7 mouse cellular contexts compared by ENCODE assay signal in the genomic region with DNA sequence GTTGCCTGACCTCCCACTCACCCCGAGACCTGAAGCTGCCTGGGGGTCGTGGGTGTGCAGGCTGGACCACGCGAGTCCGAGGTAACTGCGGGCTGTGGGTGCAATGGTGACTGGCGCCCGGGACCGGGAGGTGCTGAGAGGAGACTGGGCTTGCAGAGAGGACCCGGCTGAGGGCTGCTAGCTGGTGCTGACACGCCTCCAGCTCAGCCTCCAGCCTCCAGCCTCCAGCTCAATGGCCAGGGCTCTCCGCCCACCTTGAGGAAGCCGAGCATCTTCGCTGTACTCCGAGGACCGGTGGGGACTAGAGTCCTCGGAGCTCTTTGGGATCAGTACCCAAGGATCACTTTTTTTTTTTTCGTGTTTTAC. TPM values are rescaled to one million over a fixed set of nuclear protein-coding genes. Genes with fewer than 3 reads are reported as not detected.
DNase-seq lines count a peak whose midpoint lies in the region; ATAC-seq and TF ChIP-seq lines count a peak whose summit lies in the region.

No protein-coding gene starts in this region.

- WGBS in lung, embryonic 15.5 days, result 1% methylated on average over 18 of the region's 18 CpGs
- WGBS in forebrain, embryonic 13.5 days, result under 1% methylated on average over 18 of the region's 18 CpGs
- WGBS in liver, adult 2 months, result under 1% methylated on average over 18 of the region's 18 CpGs
- under 1% methylated on average over 18 of the region's 18 CpGs for WGBS in stomach, embryonic 15.5 days

- peak overlapping the region; percentile 76 for H3K27ac ChIP-seq in lung, embryonic 15.5 days
- H3K27ac ChIP-seq in forebrain, embryonic 13.5 days, result peak overlapping the region; percentile 77
- H3K27ac ChIP-seq in liver, adult 2 months (replicated peaks; ENCODE audit: insufficient read depth, low read depth, low read length), result peak overlapping the region; percentile 70
- peak overlapping the region; percentile 83 for H3K27ac ChIP-seq in stomach, embryonic 15.5 days

- H3K9me3 ChIP-seq in lung, embryonic 15.5 days, result no peaks in the 10 kb centered on the region
- no peaks in the 10 kb centered on the region for H3K9me3 ChIP-seq in forebrain, embryonic 13.5 days (replicated peaks)
- H3K9me3 ChIP-seq in stomach, embryonic 15.5 days, result no peaks in the 10 kb centered on the region

- H3K4me2 ChIP-seq in lung, embryonic 15.5 days, result peak overlapping the region; percentile 84
- peak overlapping the region; percentile 80 for H3K4me2 ChIP-seq in forebrain, embryonic 13.5 days
- H3K4me2 ChIP-seq in stomach, embryonic 15.5 days, result peak overlapping the region; percentile 95

- no peaks in the 10 kb centered on the region for H3K27me3 ChIP-seq in lung, embryonic 15.5 days
- no peaks in the 10 kb centered on the region for H3K27me3 ChIP-seq in forebrain, embryonic 13.5 days
- no peaks in the 10 kb centered on the region for H3K27me3 ChIP-seq in liver, adult 2 months (ENCODE audit: control insufficient read depth, insufficient read depth, low read length)
- no peaks in the 10 kb centered on the region for H3K27me3 ChIP-seq in stomach, embryonic 15.5 days (replicated peaks)

- H3K36me3 ChIP-seq in lung, embryonic 15.5 days, result no peaks in the 10 kb centered on the region
- no peaks in the 10 kb centered on the region for H3K36me3 ChIP-seq in forebrain, embryonic 13.5 days (ENCODE audit: poor library complexity, severe bottlenecking)
- no peaks in the 10 kb centered on the region for H3K36me3 ChIP-seq in liver, adult 2 months (ENCODE audit: control insufficient read depth, insufficient read depth, low read length)
- H3K36me3 ChIP-seq in stomach, embryonic 15.5 days, result no peaks in the 10 kb centered on the region

- no peak for DNase-seq in lung, postnatal 36 days
- peak; percentile 61 for DNase-seq in brain, adult 2 months (ENCODE audit: low read depth, low spot score)
- DNase-seq in liver, adult 2 months (ENCODE audit: extremely low read depth, low read depth, low spot score), result peak; percentile 26
- no peak for DNase-seq in cerebellum, adult 8-10 months

- peak overlapping the region; percentile 52 for H3K9ac ChIP-seq in lung, embryonic 15.5 days
- peak overlapping the region; percentile 75 for H3K9ac ChIP-seq in forebrain, embryonic 13.5 days
- H3K9ac ChIP-seq in liver, adult 2 months (ENCODE audit: low read depth, low read length), result peak overlapping the region; percentile 76
- H3K9ac ChIP-seq in stomach, embryonic 15.5 days, result peak overlapping the region; percentile 51

- H3K4me1 ChIP-seq in lung, embryonic 15.5 days, result peaks cover 13% of the 10 kb centered on the region
- H3K4me1 ChIP-seq in forebrain, embryonic 13.5 days, result peaks cover 32% of the 10 kb centered on the region
- 0 out of 2 replicates have a peak, but pooled peaks cover 1% of the 10 kb centered on the region for H3K4me1 ChIP-seq in liver, adult 2 months (ENCODE audit: control insufficient read depth, insufficient read depth, low read length)
- H3K4me1 ChIP-seq in stomach, embryonic 15.5 days, result 0 out of 2 replicates have a peak, but pooled peaks cover 8% of the 10 kb centered on the region

- no peaks in the 10 kb centered on the region for H3K79me2 ChIP-seq in liver, adult 2 months (ENCODE audit: control insufficient read depth, insufficient read depth, low read length)

- no peak for TF ChIP-seq CTCF in liver, adult 2 months (IDR thresholded peaks at IDR 0.05; ENCODE audit: low read depth, low read length)

- no peak for TF ChIP-seq POLR2A in liver, adult 2 months (IDR thresholded peaks at IDR 0.05; ENCODE audit: extremely low read depth, insufficient read depth, low read length)

- H3K4me3 ChIP-seq in lung, embryonic 15.5 days, result peak overlapping the region; percentile 71
- H3K4me3 ChIP-seq in forebrain, embryonic 13.5 days, result peak overlapping the region; percentile 61
- peak overlapping the region; percentile 79 for H3K4me3 ChIP-seq in liver, adult 2 months (ENCODE audit: insufficient read depth, low read depth, low read length)
- H3K4me3 ChIP-seq in stomach, embryonic 15.5 days (replicated peaks), result peak overlapping the region; percentile 69

- peak; percentile 74 for ATAC-seq in lung, embryonic 15.5 days (ENCODE audit: borderline replicate concordance, extremely low read depth, low FRiP score, low TSS enrichment)
- peak; percentile 77 for ATAC-seq in forebrain, embryonic 13.5 days
- peak; percentile 61 for ATAC-seq in stomach, embryonic 15.5 days (ENCODE audit: insufficient read depth, low FRiP score, low read depth)

RNA-seq across cellular contexts. Expression of gene Ccdc171, which starts 0.3 kb away (rescaled TPM):
- polyA plus RNA-seq in lung, embryonic 15.5 days (2015; fragmentation: Nextera tagmentation; extraction: Ambion mirVana), result 3.0 and 3.6 TPM in 2 replicates
- 5.5 and 5.7 TPM in 2 replicates for polyA plus RNA-seq in forebrain, embryonic 13.5 days (2015; fragmentation: Nextera tagmentation; extraction: Ambion mirVana)
- 4.4 and 6.8 TPM in 2 replicates for total RNA-seq in liver, adult 2 months (2014; rRNA removed)
- polyA plus RNA-seq in liver, adult 2 months (2012; rRNA removed), result 0.45 and 1.4 TPM in 2 replicates
- polyA plus RNA-seq in stomach, embryonic 15.5 days (2015; fragmentation: Nextera tagmentation; extraction: Ambion mirVana), result 4.8 TPM in 2 replicates

RNA-seq across cellular contexts. Expression of gene Psip1, which starts 39.4 kb away (rescaled TPM):
- polyA plus RNA-seq in lung, embryonic 15.5 days (2015; fragmentation: Nextera tagmentation; extraction: Ambion mirVana), result 113 and 119 TPM in 2 replicates
- 345 and 371 TPM in 2 replicates for polyA plus RNA-seq in forebrain, embryonic 13.5 days (2015; fragmentation: Nextera tagmentation; extraction: Ambion mirVana)
- 16.0 and 17.7 TPM in 2 replicates for total RNA-seq in liver, adult 2 months (2014; rRNA removed)
- 4.4 and 6.9 TPM in 2 replicates for polyA plus RNA-seq in liver, adult 2 months (2012; rRNA removed)
- 98.1 and 104 TPM in 2 replicates for polyA plus RNA-seq in stomach, embryonic 15.5 days (2015; fragmentation: Nextera tagmentation; extraction: Ambion mirVana)

Comparison
In these comparisons a context has a peak if more than half of its experiments do, and no peak if none do; other contexts are left out.
1. DNase-seq: peak in brain, adult 2 months (single experiment) and liver, adult 2 months (single experiment); none in lung, postnatal 36 days (single experiment) and cerebellum, adult 8-10 months (single experiment).
2. RNA of gene Psip1, which starts 39.4 kb away (polyA plus RNA-seq): 345 to 371 TPM in forebrain, embryonic 13.5 days, 113 to 119 TPM in lung, embryonic 15.5 days and 98.1 to 104 TPM in stomach, embryonic 15.5 days; 4.4 to 6.9 TPM in liver, adult 2 months; every median in the first group is over 10 times any median in the second.
3. Peak in every context shown above with its lines, with median percentiles within 50 percentile points of each other: ATAC-seq, H3K27ac ChIP-seq, H3K4me2 ChIP-seq, H3K4me3 ChIP-seq and H3K9ac ChIP-seq.